ENCODE assay signal across 25 mouse cellular contexts in genomic region chr17:29916968-29917367, GRCm38 (mm10). TPM values are rescaled to one million over a fixed set of nuclear protein-coding genes. Genes with fewer than 3 reads are reported as not detected.
A peak's percentile ranks its signal among the peaks of the same experiment; 100 is the strongest.
DNase-seq lines count a peak whose midpoint lies in the region; ATAC-seq lines count a peak whose summit lies in the region.
"Had no signal": no experiment of that assay in that cellular context is flagged by ENCODE, and none has a peak within 500 bp of the region (broad histone marks: within the 10 kb centered on the region; RNA-seq: fewer than 3 reads in every experiment).

No protein-coding gene starts in this region.

- 11% methylated on average over 3 of the region's 3 CpGs for WGBS in intestine, embryonic 15.5 days
- 4% methylated on average over 3 of the region's 3 CpGs for WGBS in limb, embryonic 12.5 days

- peak; percentile 17 for DNase-seq in embryo, embryonic 9.5 days (ENCODE audit: extremely low spot score)
- DNase-seq in right cerebral cortex, adult 2 months (ENCODE audit: low spot score in 2 of 2), result no peak
- DNase-seq in left cerebral cortex, postnatal 36 days (ENCODE audit: low spot score in 2 of 2), result no peak
- DNase-seq in gastrocnemius, adult 18-20 months (ENCODE audit: low spot score), result no peak
- DNase-seq: adrenal gland, adult 2 months; cerebellum, adult 11 months; cerebellum, adult 9-11 months; kidney, adult 2 months; kidney, postnatal 14 days; right cerebral cortex, postnatal 25 days; thymus, postnatal 4 days had no signal

- no peak overlapping the region for H3K4me3 ChIP-seq in intestine, embryonic 15.5 days (replicated peaks)
- no peak overlapping the region for H3K4me3 ChIP-seq in limb, embryonic 12.5 days (replicated peaks)
- H3K4me3 ChIP-seq: forebrain, embryonic 10.5 days; hindbrain, embryonic 10.5 days; layer of hippocampus, adult 2 months; limb, embryonic 15.5 days; liver, embryonic 15.5 days had no signal

- intact Hi-C loops in left cerebral cortex, postnatal 36 days (cut with DNase I), result no loop called here

- no peak overlapping the region for H3K27ac ChIP-seq in intestine, embryonic 15.5 days
- peak overlapping the region; percentile 8; the same call in 1 of the 2 replicates for H3K27ac ChIP-seq in limb, embryonic 12.5 days
- H3K27ac ChIP-seq: forebrain, embryonic 10.5 days; layer of hippocampus, adult 2 months; limb, embryonic 15.5 days; liver, embryonic 15.5 days; macrophage had no signal

- ATAC-seq in common myeloid progenitor, adult 5-6 weeks (replicated peaks; ENCODE audit: low read depth, poor library complexity, severe bottlenecking), result peak; percentile 32; the same call in 1 of the 2 replicates
- peak; percentile 72 for ATAC-seq in intestine, embryonic 15.5 days
- no peak for ATAC-seq in limb, embryonic 12.5 days (ENCODE audit: insufficient number of reproducible peaks, insufficient read depth, low FRiP score, low TSS enrichment, low read depth)
- no peak for ATAC-seq in frontal cortex, adult (ENCODE audit: low TSS enrichment)
- ATAC-seq: forebrain, embryonic 16.5 days; hindbrain, embryonic 16.5 days had no signal

- no peaks in the 10 kb centered on the region for H3K36me3 ChIP-seq in intestine, embryonic 15.5 days
- H3K36me3 ChIP-seq in limb, embryonic 12.5 days, result no peaks in the 10 kb centered on the region
- H3K36me3 ChIP-seq: forebrain, embryonic 10.5 days; hindbrain, embryonic 10.5 days; limb, embryonic 15.5 days; liver, embryonic 15.5 days had no signal

- no peaks in the 10 kb centered on the region for H3K9me3 ChIP-seq in intestine, embryonic 15.5 days
- H3K9me3 ChIP-seq in limb, embryonic 12.5 days, result no peaks in the 10 kb centered on the region
- H3K9me3 ChIP-seq: forebrain, embryonic 10.5 days; hindbrain, embryonic 10.5 days; limb, embryonic 15.5 days; liver, embryonic 15.5 days had no signal

- peaks cover 24% of the 10 kb centered on the region for H3K4me1 ChIP-seq in intestine, embryonic 15.5 days (replicated peaks)
- H3K4me1 ChIP-seq in limb, embryonic 12.5 days (replicated peaks), result peaks cover 35% of the 10 kb centered on the region
- H3K4me1 ChIP-seq: liver, embryonic 15.5 days had no signal

- H3K4me2 ChIP-seq in intestine, embryonic 15.5 days (replicated peaks), result no peak overlapping the region
- H3K4me2 ChIP-seq in limb, embryonic 12.5 days, result no peak overlapping the region
- H3K4me2 ChIP-seq: heart, embryonic 11.5 days; limb, embryonic 15.5 days; liver, embryonic 15.5 days; midbrain, embryonic 11.5 days had no signal

- H3K27me3 ChIP-seq in intestine, embryonic 15.5 days (replicated peaks), result no peaks in the 10 kb centered on the region
- peaks cover 24% of the 10 kb centered on the region for H3K27me3 ChIP-seq in limb, embryonic 12.5 days
- H3K27me3 ChIP-seq: limb, embryonic 15.5 days had no signal

- H3K9ac ChIP-seq in intestine, embryonic 15.5 days, result no peak overlapping the region
- H3K9ac ChIP-seq in limb, embryonic 12.5 days (replicated peaks), result no peak overlapping the region
- H3K9ac ChIP-seq: limb, embryonic 15.5 days; liver, embryonic 15.5 days had no signal

RNA-seq across cellular contexts. Expression of gene Mdga1, which starts 52.9 kb away (rescaled TPM):
- 13.3 and 29.9 TPM in 2 replicates for total RNA-seq in common myeloid progenitor, adult 5-6 weeks (2017)
- 1.5 and 2.1 TPM in 2 replicates for polyA plus RNA-seq in intestine, embryonic 15.5 days (2015; fragmentation: Nextera tagmentation; extraction: Ambion mirVana)
- 4.6 and 4.7 TPM in 2 replicates for polyA plus RNA-seq in limb, embryonic 12.5 days (2016; fragmentation: Nextera tagmentation; extraction: Ambion mirVana)
- total RNA-seq in left cerebral cortex, postnatal 36 days (2021), result 10 to 100 TPM; 21.1 to 37.0 TPM
- total RNA-seq in gastrocnemius, adult 18-20 months (2021), result 10 to 100 TPM; 26.5 to 32.8 TPM

Comparison
In these comparisons a context has a peak if more than half of its experiments do, and no peak if none do; other contexts are left out.
1. ATAC-seq: peak in common myeloid progenitor, adult 5-6 weeks (single experiment) and intestine, embryonic 15.5 days (single experiment); none in limb, embryonic 12.5 days (single experiment) and frontal cortex, adult (single experiment).